Mouse (Mus musculus) urinary bladder, postnatal 4 days (tissue): ENCODE measurements around the gene Sik3.

ENCODE experiments used
- DNase-seq, 2 experiments: peaks; one replicate each; pipeline ENCODE4 v3.0.0; 2021 to 2022; ENCODE audit warnings: low spot score in 2 of 2

Sik3 gene

GRCm38 (mm10) chr9:46012091-46013008 lies at the start of gene Sik3, which contains the start of gene Pafah1b2:
Sik3 (plus strand) TSS chr9:46012820.
Pafah1b2 (minus strand) TSS chr9:46012690.
- DNase-seq, result peak; percentile 93 to 94

GRCm38 (mm10) chr9:45963577-45963976 lies 49.0 kb upstream of the Sik3 start:
- no peak for DNase-seq

- no peak for DNase-seq
These were observed 35.7 kb upstream of the Sik3 start for GRCm38 (mm10) chr9:45976884-45977283.

GRCm38 (mm10) chr9:45979778-45980177 lies 32.8 kb upstream of the Sik3 start:
- no peak for DNase-seq

GRCm38 (mm10) chr9:45980611-45981010 lies 32.0 kb upstream of the Sik3 start:
- DNase-seq, result no peak

GRCm38 (mm10) chr9:45981331-45981730 lies 31.3 kb upstream of the Sik3 start:
- DNase-seq, result no peak

GRCm38 (mm10) chr9:45983676-45984408 lies 28.8 kb upstream of the Sik3 start:
- DNase-seq, result peak in 1 of 2 experiments; percentile 21

- DNase-seq, result peak; percentile 85 to 89
These were observed 28.0 kb upstream of the Sik3 start for GRCm38 (mm10) chr9:45984409-45985228.

GRCm38 (mm10) chr9:45985229-45985567 lies 27.4 kb upstream of the Sik3 start:
- peak in 1 of 2 experiments; percentile 63 for DNase-seq

- DNase-seq, result no peak
These were observed 13.6 kb upstream of the Sik3 start for GRCm38 (mm10) chr9:45999009-45999408.

GRCm38 (mm10) chr9:46003729-46004128 lies 8.9 kb upstream of the Sik3 start:
- peak; percentile 65 to 91 for DNase-seq

GRCm38 (mm10) chr9:46004529-46004928 lies 8.1 kb upstream of the Sik3 start:
- DNase-seq, result no peak

- no peak for DNase-seq
These were observed 6.4 kb upstream of the Sik3 start for GRCm38 (mm10) chr9:46006224-46006623.

GRCm38 (mm10) chr9:46008931-46009668 lies 3.5 kb upstream of the Sik3 start:
- no peak for DNase-seq

- no peak for DNase-seq
These were observed 3.0 kb upstream of the Sik3 start for GRCm38 (mm10) chr9:46009669-46009983.

GRCm38 (mm10) chr9:46011094-46011970 lies 1.3 kb upstream of the Sik3 start:
- no peak for DNase-seq

- DNase-seq, result peak; percentile 46 to 63
These were observed 478 bp downstream of the Sik3 start for GRCm38 (mm10) chr9:46013009-46013586.

GRCm38 (mm10) chr9:46013616-46014015 lies 996 bp downstream of the Sik3 start:
- DNase-seq, result no peak

- DNase-seq, result peak in 1 of 2 experiments; percentile 26
These were observed 1.6 kb downstream of the Sik3 start for GRCm38 (mm10) chr9:46014251-46014681.

GRCm38 (mm10) chr9:46015081-46015551 lies 2.5 kb downstream of the Sik3 start:
- no peak for DNase-seq
